Mouse (Mus musculus) G1E (cell line): ENCODE results near the gene Eif4e.

Source experiments
- CTCF ChIP-seq: IDR thresholded peaks from 2 replicates; pipeline ENCODE4 v1.5.1; 2012; ENCODE audit warnings: low read depth, low read length, inconsistent platforms, mixed read lengths
- GATA1 ChIP-seq: IDR thresholded peaks from 2 replicates; pipeline ENCODE4 v1.6.1; 2012; ENCODE audit warnings: borderline replicate concordance, low read length, inconsistent platforms, mixed read lengths
- GATA2 ChIP-seq: IDR thresholded peaks from 2 replicates; pipeline ENCODE4 v1.6.1; 2012; ENCODE audit warnings: low read depth, low read length, inconsistent platforms, borderline replicate concordance

- TF ChIP-seq GATA1 (no peak), CTCF (no peak), GATA2 (no peak)
Measured at GRCm38 (mm10) chr3:138601076-138601475, 75.1 kb downstream of the Eif4e start.
